8 mouse cellular contexts compared by ENCODE assay signal in the genomic region with DNA sequence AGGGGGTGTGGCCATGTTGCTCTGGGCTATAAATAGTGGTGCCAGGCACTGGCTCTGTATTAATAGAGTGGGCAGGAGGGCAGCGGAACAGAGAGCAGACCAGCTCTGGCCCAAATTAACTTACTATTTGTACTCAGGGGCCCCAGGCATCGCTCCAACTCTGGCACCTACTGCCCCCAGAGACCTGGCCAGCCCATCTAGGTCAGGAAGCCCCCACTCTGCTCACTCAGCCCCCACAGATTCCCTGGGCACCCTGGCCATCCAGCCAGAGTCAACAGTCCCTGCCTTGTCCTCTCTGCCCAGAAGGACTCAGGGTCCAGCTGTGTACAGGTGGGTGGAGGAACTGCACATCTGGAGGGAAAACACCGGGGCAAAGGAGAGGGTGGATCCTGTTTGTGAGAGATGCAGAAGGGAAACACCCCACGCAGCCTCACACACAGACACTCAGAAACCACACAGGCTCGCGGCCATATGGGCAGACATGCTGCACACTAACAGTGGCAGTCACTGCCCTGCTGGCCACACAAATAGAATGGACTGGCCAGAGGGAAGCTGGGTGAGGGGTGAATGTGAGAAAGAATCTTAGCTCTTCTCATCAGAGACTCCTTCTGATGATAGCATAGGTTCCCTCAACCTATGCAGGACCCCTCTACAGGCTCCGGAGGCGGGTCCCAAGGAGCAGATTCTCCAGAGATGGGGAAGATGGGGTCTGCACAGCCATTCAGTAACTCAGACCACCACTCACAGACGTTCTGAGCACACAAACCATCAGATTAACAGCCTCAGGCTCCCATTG. TPM values are rescaled to one million over a fixed set of nuclear protein-coding genes. Genes with fewer than 3 reads are reported as not detected.
DNase-seq lines count a peak whose midpoint lies in the region; ATAC-seq and TF ChIP-seq lines count a peak whose summit lies in the region.

No protein-coding gene starts in this region.

- no peaks in the 10 kb centered on the region for H3K27me3 ChIP-seq in liver, embryonic 14.5 days (ENCODE audit: control insufficient read depth, insufficient read depth, low read length)
- no peaks in the 10 kb centered on the region for H3K27me3 ChIP-seq in stomach, embryonic 16.5 days (ENCODE audit: control insufficient read depth, insufficient read depth, low read length)

- H3K36me3 ChIP-seq in liver, embryonic 14.5 days (replicated peaks; ENCODE audit: control insufficient read depth, insufficient read depth, low read depth) = no peaks in the 10 kb centered on the region
- no peaks in the 10 kb centered on the region for H3K36me3 ChIP-seq in stomach, embryonic 16.5 days (ENCODE audit: control insufficient read depth, insufficient read depth, low read length)

- peak overlapping the region; percentile 44 to 45 for H3K4me3 ChIP-seq in liver, embryonic 14.5 days (ENCODE audit: insufficient read depth in 1 of 2, low read depth in 2 of 2, low read length in 2 of 2)
- peak overlapping the region; percentile 63 for H3K4me3 ChIP-seq in stomach, embryonic 16.5 days (replicated peaks; ENCODE audit: low read length)

- intact Hi-C loops in heart, postnatal 36 days (cut with DNase I) = no loop called here

- peak overlapping the region; percentile 62 for H3K4me2 ChIP-seq in liver, embryonic 14.5 days (ENCODE audit: low read depth)
- peak overlapping the region; percentile 94 for H3K4me2 ChIP-seq in stomach, embryonic 16.5 days (ENCODE audit: low read depth, low read length)

- H3K9ac ChIP-seq in liver, embryonic 14.5 days (replicated peaks) = no peak overlapping the region; the same call in 1 of the 2 replicates
- peak overlapping the region; percentile 82 for H3K9ac ChIP-seq in stomach, embryonic 16.5 days (ENCODE audit: low read length)

- DNase-seq in kidney, adult 9 months = peak; percentile 36
- DNase-seq in kidney, postnatal 36 days = no peak
- DNase-seq in cerebellum, postnatal 25 days = peak; percentile 74 to 79
- peak; percentile 37 to 40 for DNase-seq in heart, postnatal 36 days
- no peak for DNase-seq in liver, embryonic 14.5 days (ENCODE audit: low read depth in 3 of 3, low spot score in 3 of 3)
- no peak for DNase-seq in thymus, postnatal 36 days

- TF ChIP-seq EP300 in liver, embryonic 14.5 days (IDR thresholded peaks at IDR 0.05; ENCODE audit: low read depth) = no peak

- 0 out of 2 replicates have a peak, but pooled peaks have one; percentile 15 for TF ChIP-seq CTCF in liver, embryonic 14.5 days (IDR thresholded peaks at IDR 0.05; ENCODE audit: low read depth)

- no peaks in the 10 kb centered on the region for H3K9me3 ChIP-seq in liver, embryonic 14.5 days (ENCODE audit: control insufficient read depth, low read length)
- no peaks in the 10 kb centered on the region for H3K9me3 ChIP-seq in stomach, embryonic 16.5 days (replicated peaks; ENCODE audit: control insufficient read depth, low read length)

- 17% methylated on average over 9 of the region's 9 CpGs for WGBS in liver, embryonic 14.5 days (ENCODE audit: insufficient replicate concordance)
- 17% methylated on average over 9 of the region's 9 CpGs for WGBS in stomach, embryonic 16.5 days

- H3K4me1 ChIP-seq in liver, embryonic 14.5 days (replicated peaks; ENCODE audit: control insufficient read depth in 2 of 2, insufficient read depth in 2 of 2, low read length in 1 of 2) = peaks cover 3 to 23% of the 10 kb centered on the region in 2 experiments
- H3K4me1 ChIP-seq in stomach, embryonic 16.5 days (ENCODE audit: control insufficient read depth, insufficient read depth, low read length) = peaks cover 32% of the 10 kb centered on the region

- peak; percentile 35 for ATAC-seq in CD4-positive, CD25-positive, alpha-beta regulatory T cell, adult 4 months
- ATAC-seq in liver, embryonic 14.5 days (ENCODE audit: insufficient read depth) = no peak; the same call in 1 of the 2 replicates
- ATAC-seq in stomach, embryonic 16.5 days (ENCODE audit: insufficient read depth, low FRiP score) = no peak; the same call in 1 of the 2 replicates

- H3K27ac ChIP-seq in liver, embryonic 14.5 days = no peak overlapping the region
- peak overlapping the region; percentile 55 for H3K27ac ChIP-seq in stomach, embryonic 16.5 days (ENCODE audit: low read length)

RNA-seq across cellular contexts. Expression of gene Phldb1, which starts 14.4 kb away (rescaled TPM):
- under 1 TPM in 1 of 2 experiments, not detected in 1; 0.32 TPM for polyA plus RNA-seq in CD4-positive, CD25-positive, alpha-beta regulatory T cell, adult 4 months (2017; shearing (Covaris generic))
- total RNA-seq in heart, postnatal 36 days (2021) = 100 to 1,000 TPM; 110 to 140 TPM
- polyA plus RNA-seq in liver, embryonic 14.5 days (2012; rRNA removed) = 2.6 and 2.7 TPM in 2 replicates
- polyA plus RNA-seq in liver, embryonic 14.5 days (2014; fragmentation: Nextera tagmentation; extraction: Ambion mirVana) = 1.6 and 2.3 TPM in 2 replicates
- 22.4 and 24.5 TPM in 2 replicates for polyA plus RNA-seq in stomach, embryonic 16.5 days (2015; fragmentation: Nextera tagmentation; extraction: Ambion mirVana)

RNA-seq across cellular contexts. Expression of gene Arcn1, which starts 47.1 kb away (rescaled TPM):
- 10 to 100 TPM; 68.0 to 77.9 TPM for polyA plus RNA-seq in CD4-positive, CD25-positive, alpha-beta regulatory T cell, adult 4 months (2017; shearing (Covaris generic))
- 10 to 100 TPM; 84.4 to 89.0 TPM for total RNA-seq in heart, postnatal 36 days (2021)
- polyA plus RNA-seq in liver, embryonic 14.5 days (2012; rRNA removed) = 26.6 and 33.5 TPM in 2 replicates
- polyA plus RNA-seq in liver, embryonic 14.5 days (2014; fragmentation: Nextera tagmentation; extraction: Ambion mirVana) = 84.1 and 88.5 TPM in 2 replicates
- polyA plus RNA-seq in stomach, embryonic 16.5 days (2015; fragmentation: Nextera tagmentation; extraction: Ambion mirVana) = 212 and 218 TPM in 2 replicates

RNA-seq across cellular contexts. Expression of gene Ift46, which starts 47.2 kb away (rescaled TPM):
- 10 to 100 TPM; 55.1 to 73.7 TPM for polyA plus RNA-seq in CD4-positive, CD25-positive, alpha-beta regulatory T cell, adult 4 months (2017; shearing (Covaris generic))
- total RNA-seq in heart, postnatal 36 days (2021) = 10 to 100 TPM; 27.2 to 41.2 TPM
- 8.8 and 11.3 TPM in 2 replicates for polyA plus RNA-seq in liver, embryonic 14.5 days (2012; rRNA removed)
- polyA plus RNA-seq in liver, embryonic 14.5 days (2014; fragmentation: Nextera tagmentation; extraction: Ambion mirVana) = 16.0 and 17.3 TPM in 2 replicates
- polyA plus RNA-seq in stomach, embryonic 16.5 days (2015; fragmentation: Nextera tagmentation; extraction: Ambion mirVana) = 76.3 and 77.3 TPM in 2 replicates

RNA-seq across cellular contexts. Expression of gene Treh, which starts 47.5 kb away (rescaled TPM):
- not detected for polyA plus RNA-seq in CD4-positive, CD25-positive, alpha-beta regulatory T cell, adult 4 months (2017; shearing (Covaris generic))
- not detected for total RNA-seq in heart, postnatal 36 days (2021)
- polyA plus RNA-seq in liver, embryonic 14.5 days (2012; rRNA removed) = not detected in 2 replicates
- polyA plus RNA-seq in liver, embryonic 14.5 days (2014; fragmentation: Nextera tagmentation; extraction: Ambion mirVana) = not detected in 2 replicates
- not detected in 2 replicates for polyA plus RNA-seq in stomach, embryonic 16.5 days (2015; fragmentation: Nextera tagmentation; extraction: Ambion mirVana)

Comparison
In these comparisons a context has a peak if more than half of its experiments do, and no peak if none do; other contexts are left out.
1. DNase-seq: peak in kidney, adult 9 months (single experiment), cerebellum, postnatal 25 days (2 of 2) and heart, postnatal 36 days (2 of 2); none in kidney, postnatal 36 days (0 of 2), liver, embryonic 14.5 days (0 of 3) and thymus, postnatal 36 days (0 of 2).